Mouse (Mus musculus): ENCODE measurements at regions not wholly inside any gene's neighbourhood (a gene's known extent, or its start where the extent isn't known, plus 50 kb on each side); places are given as distances from the start of the nearest gene placed in this dataset.

DNA sequence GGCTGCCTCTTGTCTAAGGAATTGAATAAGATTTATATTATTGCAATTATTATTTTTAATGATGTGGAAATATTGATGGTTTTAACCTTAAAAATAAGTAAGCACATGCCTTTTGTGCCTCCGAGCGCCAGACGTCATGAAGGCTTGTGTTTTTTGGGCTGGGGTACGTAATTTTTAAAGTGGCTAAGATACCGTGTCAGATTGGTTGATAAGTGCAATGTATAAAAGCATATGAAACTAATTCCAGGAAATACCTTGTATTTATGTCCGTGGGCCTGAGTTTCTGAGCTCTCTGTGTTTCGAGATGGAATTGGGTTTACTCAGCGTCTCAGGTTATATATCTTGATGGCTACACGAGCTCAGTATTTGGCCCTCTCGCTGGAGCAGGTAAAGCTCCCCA is 414.7 kb downstream of the Med13l start:
- no peak for DNase-seq (ENCODE audit: low spot score)

- DNase-seq (ENCODE audit: low spot score), result no peak
Measured at GRCm38 (mm10) chr5:118978921-118979630, 418.6 kb downstream of the Med13l start.

DNA sequence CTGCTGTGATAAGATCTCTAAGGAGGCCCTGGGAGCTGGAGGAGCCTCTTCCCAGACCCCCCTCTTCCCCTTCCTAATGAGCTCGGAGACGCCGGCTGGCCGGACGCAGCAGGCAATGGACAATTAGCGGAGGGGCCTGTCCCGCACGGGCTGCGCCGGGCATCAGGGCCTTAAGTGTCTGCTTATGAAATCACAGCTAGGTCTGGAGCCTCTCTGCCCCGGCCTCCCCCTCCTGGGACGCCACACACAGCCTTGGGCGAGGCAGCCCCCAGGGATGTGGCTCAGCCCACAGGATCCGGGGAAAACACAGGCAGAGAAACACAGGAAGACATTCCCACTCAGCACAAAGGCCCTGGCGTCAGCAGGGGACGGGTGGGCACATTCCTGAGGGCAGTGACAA is 420.6 kb downstream of the Med13l start:
- DNase-seq (ENCODE audit: low spot score), result peak; percentile 33

DNA sequence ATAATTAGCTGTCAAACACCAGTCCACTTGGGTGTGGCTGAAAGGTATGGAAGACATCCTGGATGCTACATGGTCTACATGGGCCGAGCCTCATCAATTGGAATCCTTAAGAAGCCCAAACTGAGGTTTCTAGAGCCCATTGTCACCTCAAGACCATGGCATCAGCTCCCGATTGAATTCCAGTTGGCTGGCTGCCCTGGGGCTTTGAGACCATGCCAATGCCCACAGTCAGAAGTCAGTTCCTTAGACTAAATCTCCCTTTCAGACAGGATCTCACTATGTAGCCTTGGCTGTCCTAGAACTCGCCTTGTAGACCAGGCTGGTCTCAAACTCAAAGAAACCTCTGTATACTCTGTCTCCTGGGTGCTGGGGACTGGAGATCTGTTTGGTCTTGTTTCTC is 423.8 kb downstream of the Med13l start:
- DNase-seq (ENCODE audit: low spot score), result no peak

- DNase-seq (ENCODE audit: low spot score), result no peak
Measured at GRCm38 (mm10) chr5:118984797-118985408, 424.4 kb downstream of the Med13l start.

DNA sequence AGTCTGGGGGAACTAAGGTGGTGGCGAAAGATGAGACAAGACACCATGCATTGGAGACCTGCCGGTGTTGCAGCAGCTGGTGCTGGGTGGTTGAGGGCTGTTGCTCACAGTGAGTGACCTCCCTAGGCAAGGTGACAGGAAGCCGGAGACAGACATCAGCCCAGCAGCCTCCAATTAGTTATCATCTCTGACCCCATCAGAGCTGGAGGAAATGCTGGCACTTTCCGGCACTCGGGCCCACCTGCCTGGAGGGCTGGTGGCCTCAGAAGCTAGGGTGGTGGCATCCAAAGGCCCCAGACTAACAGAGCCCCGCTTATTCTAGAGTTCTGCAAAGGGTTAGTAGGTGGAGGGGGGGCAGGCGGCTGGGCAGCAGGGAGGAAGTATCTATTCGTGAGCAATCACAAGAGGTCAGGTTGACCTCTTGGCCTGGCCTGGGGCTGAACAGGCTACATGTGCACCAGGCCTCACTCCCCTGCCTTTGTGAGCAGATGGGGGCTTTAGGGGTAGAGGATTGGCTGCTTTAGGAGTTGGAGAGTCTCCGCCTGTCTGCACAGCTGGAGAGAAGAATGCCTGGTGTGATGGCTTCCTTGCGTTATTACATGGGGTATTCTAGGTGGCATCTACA is 427.0 kb downstream of the Med13l start:
- no peak for DNase-seq (ENCODE audit: low spot score)

DNA sequence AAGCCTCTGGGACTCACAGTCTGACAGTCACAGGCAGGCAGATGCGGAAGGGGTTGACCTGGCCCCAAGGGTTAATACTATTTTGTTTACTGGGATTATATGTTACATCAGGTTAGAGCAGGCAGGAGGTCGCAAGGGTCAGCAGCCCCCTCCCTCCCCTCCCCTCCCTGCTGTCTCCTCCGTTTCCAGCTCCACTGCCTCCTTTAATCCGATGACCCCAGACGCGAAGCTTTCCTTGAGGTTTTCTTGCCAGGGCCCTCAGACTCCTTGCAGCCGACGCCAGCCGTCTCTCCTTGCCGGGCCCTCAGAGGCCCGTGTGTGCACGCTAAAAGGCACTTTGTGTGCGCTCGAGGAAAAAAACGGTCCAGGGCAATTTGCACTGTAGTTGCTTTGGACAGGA is 438.6 kb downstream of the Med13l start:
- no peak for DNase-seq (ENCODE audit: low spot score)

- no peak for DNase-seq (ENCODE audit: low spot score)
Measured at GRCm38 (mm10) chr5:119005825-119006471, 445.5 kb downstream of the Med13l start.

DNA sequence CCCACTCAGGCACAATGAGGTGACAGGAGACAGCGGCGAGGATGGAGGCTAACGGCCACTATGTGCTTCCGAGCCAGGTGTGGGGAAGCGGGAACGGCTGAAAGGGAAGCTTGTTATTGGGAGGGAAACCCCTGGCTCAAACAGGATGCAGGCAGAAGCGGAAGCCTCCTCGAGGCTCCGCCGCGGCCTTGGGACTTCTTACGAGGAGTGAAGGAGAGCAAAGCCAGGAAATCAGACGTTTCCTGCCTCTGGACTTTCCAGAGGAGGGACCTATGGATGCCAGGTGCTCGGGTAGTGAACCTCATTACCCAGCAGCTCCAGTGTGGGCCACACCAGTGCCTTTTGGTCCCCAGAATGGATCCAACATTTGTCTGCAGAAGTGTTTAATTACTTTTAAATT is 449.6 kb downstream of the Med13l start:
- DNase-seq (ENCODE audit: low spot score), result no peak

DNA sequence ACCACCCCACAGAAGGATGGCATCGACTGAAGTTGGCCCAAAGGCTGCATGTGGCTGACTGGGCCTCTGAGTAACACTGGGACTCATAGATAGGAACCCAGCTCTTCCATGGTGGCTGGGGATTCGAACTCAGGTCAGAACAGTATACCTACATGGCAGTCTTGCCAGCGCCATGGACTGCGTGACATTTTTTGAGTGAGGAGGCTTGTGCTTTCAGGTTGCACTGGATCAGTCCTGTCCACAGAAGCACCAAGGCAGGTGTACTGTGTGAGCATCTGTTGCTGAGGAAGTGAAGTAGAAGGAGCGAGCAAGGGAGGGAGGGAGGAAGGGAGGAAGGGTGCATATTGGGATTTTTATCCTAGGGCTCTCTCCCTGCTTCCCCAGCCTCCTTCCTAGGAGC is 454.7 kb downstream of the Med13l start:
- DNase-seq (ENCODE audit: low spot score), result no peak

GRCm38 (mm10) chr5:119015606-119016255 is 455.3 kb downstream of the Med13l start:
- DNase-seq (ENCODE audit: low spot score), result no peak

GRCm38 (mm10) chr5:119016420-119016819 is 455.9 kb downstream of the Med13l start:
- DNase-seq (ENCODE audit: low spot score), result no peak

- DNase-seq (ENCODE audit: low spot score), result no peak
Measured at GRCm38 (mm10) chr5:119023947-119024346, 463.5 kb downstream of the Med13l start.

- DNase-seq (ENCODE audit: low spot score), result no peak
Measured at GRCm38 (mm10) chr5:119032051-119032450, 471.6 kb downstream of the Med13l start.

DNA sequence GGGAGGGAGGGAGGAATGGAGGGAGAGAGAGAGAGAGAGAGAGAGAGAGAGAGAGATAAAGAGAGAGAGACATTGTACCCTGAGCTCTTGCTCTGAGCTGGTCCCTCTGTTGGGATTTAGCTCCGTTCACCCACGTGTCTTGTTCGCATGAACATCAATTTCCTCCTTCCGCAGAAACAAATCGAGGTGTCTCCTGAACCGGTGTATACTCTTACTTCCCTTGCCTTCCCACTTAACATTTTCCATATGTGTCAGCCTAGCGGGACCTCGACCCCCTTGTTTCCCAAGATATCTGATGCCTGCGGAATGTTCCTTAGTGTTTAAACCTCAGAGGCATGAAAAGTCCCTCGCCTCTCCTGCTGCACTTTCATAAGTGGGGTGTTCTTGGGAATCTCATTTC is 484.1 kb downstream of the Med13l start:
- no peak for DNase-seq (ENCODE audit: low spot score)

GRCm38 (mm10) chr5:119047581-119047980 is 487.1 kb downstream of the Med13l start:
- no peak for DNase-seq (ENCODE audit: low spot score)

DNA sequence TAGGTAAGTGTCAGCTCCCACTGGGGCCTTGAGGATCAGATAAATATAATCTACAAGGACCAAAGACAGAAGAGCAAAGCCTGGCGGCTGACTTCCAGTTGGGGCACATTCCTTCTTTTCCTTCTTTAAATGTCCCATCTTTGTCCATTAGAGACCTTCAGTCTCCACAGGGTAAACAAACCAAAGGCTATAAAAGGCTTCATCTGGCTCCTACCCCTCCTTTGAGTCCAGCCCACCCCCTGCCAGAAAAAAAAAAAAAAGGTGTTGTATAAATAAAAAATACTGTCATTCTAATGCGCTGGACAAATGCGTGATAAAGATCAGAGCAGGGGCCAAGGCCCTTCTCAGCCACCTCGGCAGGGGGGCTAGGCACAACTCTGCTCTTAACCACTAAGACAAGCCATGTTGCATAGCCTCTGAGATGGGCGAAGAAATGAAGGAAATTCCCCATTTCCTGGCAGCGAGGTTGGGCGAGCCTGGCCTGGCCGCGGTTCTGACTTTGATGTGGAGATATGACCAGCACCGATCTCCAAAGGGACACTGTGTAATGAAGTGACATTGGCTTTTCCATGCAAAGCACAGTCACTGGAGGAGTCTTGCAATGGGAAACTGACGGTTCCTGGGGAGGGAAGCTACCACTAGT is 492.0 kb downstream of the Med13l start:
- no peak for DNase-seq (ENCODE audit: low spot score)

- peak; percentile 24 for DNase-seq (ENCODE audit: low spot score)
Measured at GRCm38 (mm10) chr5:119053738-119054137, 493.3 kb downstream of the Med13l start.

- DNase-seq (ENCODE audit: low spot score), result no peak
Measured at GRCm38 (mm10) chr5:119054393-119054792, 493.9 kb downstream of the Med13l start.

GRCm38 (mm10) chr5:119055430-119055829 is 495.0 kb downstream of the Med13l start:
- peak; percentile 15 for DNase-seq (ENCODE audit: low spot score)

DNA sequence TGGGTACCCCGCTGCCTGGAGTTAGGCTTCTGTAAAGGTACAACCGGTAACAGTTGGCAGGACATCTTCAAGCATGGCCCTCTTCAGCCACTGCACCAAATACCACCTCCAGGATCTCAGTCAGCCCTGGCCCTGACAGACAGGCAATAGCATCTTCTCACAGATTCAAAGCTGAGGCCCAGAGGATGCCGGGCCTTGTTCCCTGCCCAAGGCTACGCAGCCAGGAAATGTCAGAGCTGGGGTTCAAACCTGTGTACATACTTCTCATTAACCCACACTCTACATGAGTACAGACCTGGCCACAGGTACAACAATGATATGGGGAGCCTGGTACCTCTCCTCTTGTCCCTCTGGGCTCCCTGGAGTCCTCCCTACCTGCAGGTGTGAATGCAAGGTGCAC is 497.3 kb downstream of the Med13l start:
- DNase-seq (ENCODE audit: low spot score), result no peak

All from testis, postnatal 14 days (tissue).